Mouse (Mus musculus) kidney, adult 10 weeks (tissue): ENCODE measurements around the gene Cbln1. TPM values are rescaled to one million over a fixed set of nuclear protein-coding genes. Genes with fewer than 3 reads are reported as not detected.

Source experiments
- polyA plus RNA-seq: library from polyadenylated mRNA; stranded (reverse); fragments of 350-450 nt; fragmentation: Illumina TruSeq; extraction: RNeasy Lipid Tissue Mini Kit (QIAGEN cat#74804); gene quantifications from one replicate; pipeline ENCODE4 v1.2.3, GENCODE M21; 2014; ENCODE audit warnings: low read depth, low replicate concordance

Cbln1 gene
- not detected for polyA plus RNA-seq

GRCm38 (mm10) chr8:87472271-87473236, at the start of gene Cbln1:
Gene Cbln1, minus strand, starts transcription at chr8:87472609.

Other genes starting within 250 kb of the Cbln1 start
- gene 4933402J07Rik, start 91.2 kb upstream of the Cbln1 start, polyA plus RNA-seq = not detected